Mouse (Mus musculus) yolk sac, embryonic 10.5 days (tissue): ENCODE measurements around the gene Hoxc5.

Experiments used
- DNase-seq: peaks from one replicate; pipeline ENCODE4 v3.0.0-alpha.2; 2017; ENCODE audit warnings: low spot score

The Hoxc5 gene

GRCm38 (mm10) chr15:103011928-103012486, 44.8 kb downstream of the Hoxc5 start:
- peak; percentile 25 for DNase-seq

DNA sequence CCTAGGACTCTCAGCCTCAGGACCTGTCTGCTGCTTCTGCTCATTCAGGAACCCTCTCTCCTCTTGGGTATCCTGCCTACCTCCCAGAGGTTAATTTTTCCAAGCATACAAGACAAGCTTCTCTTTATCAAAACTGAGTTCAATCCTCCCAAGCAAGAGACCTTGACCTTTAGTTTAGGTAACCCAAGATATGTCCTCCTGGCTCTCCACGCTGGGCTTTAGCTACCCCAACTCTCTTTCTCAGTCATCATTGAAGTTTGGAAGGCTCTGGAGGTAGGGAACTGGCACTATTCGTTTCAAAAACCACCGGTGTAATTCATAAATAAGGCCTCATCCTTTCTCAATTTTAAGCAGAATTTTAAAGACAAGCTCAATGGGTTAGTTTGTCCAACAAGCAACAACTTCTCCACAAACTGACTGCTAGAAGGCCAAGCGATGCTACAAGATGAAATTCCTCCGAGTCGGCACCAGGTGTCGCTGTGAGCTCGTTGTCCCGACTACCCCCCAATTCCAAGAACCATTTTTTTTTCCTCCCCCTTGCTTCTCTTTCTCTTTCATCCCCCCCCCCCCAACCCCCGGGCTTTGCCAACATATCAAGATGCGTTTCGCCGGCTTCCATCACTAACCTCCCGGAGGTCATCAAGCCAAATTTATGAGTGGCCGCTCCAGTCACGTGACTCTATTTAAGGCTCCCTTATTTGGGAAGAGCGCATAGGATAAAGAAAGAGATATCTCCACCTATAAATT, 46.2 kb downstream of the Hoxc5 start:
- DNase-seq, result peak; percentile 74

DNA sequence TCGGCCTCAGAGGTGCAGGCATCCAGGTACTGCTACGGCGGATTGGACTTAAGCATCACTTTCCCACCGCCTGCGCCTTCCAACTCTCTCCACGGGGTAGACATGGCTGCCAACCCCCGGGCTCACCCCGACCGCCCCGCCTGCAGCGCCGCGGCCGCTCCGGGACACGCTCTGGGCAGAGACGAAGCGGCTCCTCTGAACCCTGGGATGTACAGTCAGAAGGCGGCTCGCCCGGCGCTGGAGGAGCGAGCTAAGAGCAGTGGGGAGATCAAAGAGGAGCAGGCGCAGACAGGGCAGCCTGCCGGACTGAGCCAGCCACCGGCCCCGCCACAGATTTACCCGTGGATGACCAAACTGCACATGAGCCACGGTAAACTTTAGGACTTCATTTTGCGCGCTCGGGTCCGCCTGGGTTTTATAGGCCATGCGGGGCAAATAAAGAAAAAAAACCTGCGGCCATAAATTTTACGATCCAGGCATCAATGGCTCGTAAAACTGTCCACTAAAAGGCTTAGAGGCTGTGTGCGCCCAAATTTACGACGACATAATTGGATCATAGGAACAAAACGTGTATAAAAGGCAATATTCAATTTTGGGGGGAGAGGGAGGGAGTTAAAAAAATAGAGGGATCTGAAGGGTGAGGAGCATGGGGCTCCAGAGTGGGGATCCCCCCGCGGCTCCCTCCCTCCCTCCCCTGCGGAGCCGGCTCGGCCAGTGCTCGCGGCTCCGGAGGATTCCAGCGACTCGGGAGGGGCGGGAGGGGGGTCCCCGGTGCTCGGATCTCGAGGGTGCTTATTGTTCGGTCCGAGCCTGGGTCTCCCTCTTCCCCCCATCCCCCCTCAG, 47.1 kb downstream of the Hoxc5 start:
- DNase-seq, result peak; percentile 70

GRCm38 (mm10) chr15:103015009-103015399, 47.8 kb downstream of the Hoxc5 start:
- DNase-seq, result no peak

GRCm38 (mm10) chr15:103015406-103016166, 48.3 kb downstream of the Hoxc5 start:
- DNase-seq, result no peak

DNA sequence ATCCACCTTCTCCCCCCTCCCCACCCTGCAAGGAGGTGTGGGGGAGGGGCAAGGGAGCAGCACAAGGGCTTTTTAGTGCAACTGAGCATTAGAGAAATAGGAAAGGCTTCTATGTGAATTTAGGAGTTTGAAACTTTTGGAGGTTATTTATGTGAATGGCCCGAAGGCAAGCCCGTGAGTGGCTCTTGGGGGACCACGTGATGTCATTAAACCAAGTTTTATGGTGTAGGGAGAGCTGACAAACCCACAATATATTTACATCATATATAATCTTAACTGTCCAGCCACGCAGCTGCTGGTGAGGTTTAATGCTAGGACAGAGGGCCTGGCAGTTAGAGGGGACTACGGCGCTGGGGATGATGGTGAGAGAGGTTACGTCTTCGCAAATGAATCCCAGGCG, 51.4 kb downstream of the Hoxc5 start, which contains the start of gene Hoxc4:
TSS of gene Hoxc4 (plus strand) at position 299 of the 400 bp plus-strand sequence.
- DNase-seq, result no peak

DNA sequence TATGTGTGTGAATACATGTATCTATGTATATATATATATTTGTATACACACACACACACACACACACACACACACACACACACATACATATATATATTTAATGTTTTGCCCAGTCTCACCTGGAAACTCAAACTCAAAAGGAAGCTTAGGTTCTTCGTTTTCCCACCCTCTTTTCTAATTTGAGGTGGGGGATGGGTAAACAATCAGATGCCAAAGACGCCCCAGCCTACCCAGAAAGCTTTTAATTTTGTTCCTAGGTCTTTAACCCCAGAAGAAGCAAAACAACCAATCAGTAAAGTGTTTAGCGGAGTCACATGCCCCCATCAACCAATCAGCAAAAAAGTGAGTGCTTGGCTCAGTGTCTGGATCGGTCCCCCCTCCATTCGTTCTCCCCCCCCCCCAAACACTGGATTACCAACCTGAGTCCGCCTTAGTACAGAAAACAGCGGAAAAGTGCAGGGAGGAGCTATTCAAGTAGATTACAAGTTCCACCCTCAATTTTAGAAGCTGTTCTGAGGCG, 53.7 kb downstream of the Hoxc5 start:
- no peak for DNase-seq

DNA sequence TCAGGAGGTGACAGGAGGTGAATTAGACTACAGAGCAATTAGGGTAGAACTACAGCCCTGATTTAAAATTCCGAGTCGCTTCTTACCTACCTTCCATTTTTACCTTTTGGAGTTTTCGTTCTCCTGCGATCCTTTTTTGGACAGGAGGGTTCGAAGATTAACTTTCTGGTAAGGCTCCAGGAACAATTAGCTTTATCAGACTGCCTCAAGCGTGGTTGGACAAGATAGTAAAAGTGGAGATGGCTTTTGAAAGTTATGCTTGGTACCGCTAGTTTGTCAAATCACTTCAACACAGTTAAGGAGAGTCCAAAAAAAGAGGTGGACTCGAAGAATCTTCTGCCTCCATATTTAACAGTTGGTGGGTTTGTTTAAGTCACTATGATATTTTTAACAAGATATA, 54.3 kb downstream of the Hoxc5 start:
- no peak for DNase-seq

- no peak for DNase-seq
Observed at GRCm38 (mm10) chr15:103024131-103024530, 56.9 kb downstream of the Hoxc5 start.

GRCm38 (mm10) chr15:103027266-103028235, 60.3 kb downstream of the Hoxc5 start:
- no peak for DNase-seq

GRCm38 (mm10) chr15:103028916-103029512, 61.8 kb downstream of the Hoxc5 start:
- DNase-seq, result no peak

GRCm38 (mm10) chr15:103030142-103030541, 62.9 kb downstream of the Hoxc5 start:
- DNase-seq, result no peak

DNA sequence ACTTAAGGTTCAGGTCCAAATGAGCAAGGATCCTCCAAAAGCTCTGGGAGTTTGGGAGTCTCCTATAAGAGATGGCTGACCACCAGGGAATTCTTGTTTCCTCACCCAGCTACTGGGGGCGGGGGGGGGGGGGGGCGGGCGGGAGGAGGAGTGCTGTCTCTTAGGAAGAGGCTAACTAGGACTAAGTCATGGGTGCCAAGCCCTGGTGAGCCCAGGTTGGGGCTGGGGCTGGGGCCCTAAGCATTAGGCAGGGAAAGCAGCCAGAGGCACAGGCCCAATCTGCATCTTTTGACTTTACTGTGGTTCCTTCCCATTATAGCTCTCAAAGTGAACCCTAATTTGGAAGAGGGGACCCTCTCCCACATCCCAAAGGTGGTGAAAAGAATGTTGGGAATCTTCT, 64.9 kb downstream of the Hoxc5 start:
- DNase-seq, result no peak

GRCm38 (mm10) chr15:103032646-103033575, 65.7 kb downstream of the Hoxc5 start:
- no peak for DNase-seq

GRCm38 (mm10) chr15:103034043-103034806, 67.0 kb downstream of the Hoxc5 start:
- DNase-seq, result no peak

DNA sequence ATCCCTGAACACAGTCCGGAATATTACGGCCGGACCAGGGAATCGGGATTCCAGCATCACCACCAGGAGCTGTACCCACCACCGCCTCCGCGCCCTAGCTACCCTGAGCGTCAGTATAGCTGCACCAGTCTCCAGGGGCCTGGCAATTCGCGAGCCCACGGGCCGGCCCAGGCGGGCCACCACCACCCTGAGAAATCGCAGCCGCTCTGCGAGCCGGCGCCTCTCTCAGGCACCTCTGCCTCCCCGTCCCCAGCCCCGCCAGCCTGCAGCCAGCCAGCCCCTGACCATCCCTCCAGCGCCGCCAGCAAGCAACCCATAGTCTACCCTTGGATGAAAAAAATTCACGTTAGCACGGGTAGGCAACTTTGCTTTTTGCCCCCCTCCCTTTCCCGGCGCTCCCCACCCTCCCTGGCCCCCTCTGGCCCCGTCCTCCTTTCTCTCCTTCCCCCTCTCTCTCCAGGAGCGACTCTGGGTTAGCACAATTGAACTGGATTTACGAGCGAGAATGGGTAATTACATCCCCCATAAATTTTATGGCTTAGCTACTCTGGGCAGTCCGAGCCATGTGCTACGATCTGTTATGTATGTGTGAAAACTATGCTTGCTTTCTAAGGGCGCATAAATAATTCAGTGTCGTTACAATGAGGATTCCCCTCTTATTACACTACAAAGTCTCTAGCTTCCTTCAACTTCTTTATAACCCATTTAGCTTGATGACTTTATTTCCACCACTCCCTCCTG, 67.7 kb downstream of the Hoxc5 start:
- no peak for DNase-seq

DNA sequence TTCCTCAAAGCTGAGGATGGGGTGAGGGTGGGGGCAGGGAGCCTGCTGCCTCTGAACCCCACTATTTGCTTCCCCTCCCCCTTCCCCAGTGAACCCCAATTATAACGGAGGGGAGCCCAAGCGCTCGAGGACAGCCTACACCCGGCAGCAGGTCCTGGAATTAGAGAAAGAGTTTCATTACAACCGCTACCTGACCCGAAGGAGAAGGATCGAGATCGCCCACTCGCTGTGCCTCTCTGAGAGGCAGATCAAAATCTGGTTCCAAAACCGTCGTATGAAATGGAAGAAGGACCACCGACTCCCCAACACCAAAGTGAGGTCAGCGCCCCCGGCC, 68.3 kb downstream of the Hoxc5 start:
- DNase-seq, result no peak

GRCm38 (mm10) chr15:103037579-103037978, 70.3 kb downstream of the Hoxc5 start:
- DNase-seq, result no peak
